Mouse (Mus musculus) forebrain, embryonic 15.5 days (tissue): ENCODE results near the gene Erich6. TPM values are rescaled to one million over a fixed set of nuclear protein-coding genes. Genes with fewer than 3 reads are reported as not detected.
A peak's percentile ranks its signal among the peaks of the same experiment; 100 is the strongest.
"Not testable (repeated sequence)": the region's sequence is repeated elsewhere in the genome, so short reads cannot be mapped to it uniquely, and the experiment has no call there.

Source experiments
- ATAC-seq: fragments of 200-750 bp; cut with Nextera tagmentation; replicated peaks from 2 replicates; pipeline ENCODE4 v1.8.0; 2017; ENCODE audit warnings: mild to moderate bottlenecking, moderate TSS enrichment, moderate library complexity
- H3K27ac ChIP-seq: fragments of 300-500 bp; sonication (generic); replicated peaks from 2 replicates; pipeline ENCODE4 v1.5.1; 2015; ENCODE audit warnings: mild to moderate bottlenecking, inconsistent platforms
- H3K27me3 ChIP-seq: fragments of 300-500 bp; sonication (generic); 2 replicates; pipeline ENCODE4 v1.6.1; 2015; ENCODE audit warnings: inconsistent platforms
- H3K36me3 ChIP-seq: fragments of 300-500 bp; sonication (generic); 2 replicates; pipeline ENCODE4 v1.6.1; 2015; ENCODE audit warnings: mild to moderate bottlenecking, inconsistent platforms
- H3K4me1 ChIP-seq: fragments of 300-500 bp; sonication (generic); 2 replicates; pipeline ENCODE4 v1.6.1; 2015; ENCODE audit warnings: inconsistent platforms
- H3K4me2 ChIP-seq: fragments of 300-500 bp; sonication (generic); replicated peaks from 2 replicates; pipeline ENCODE4 v1.6.1; 2015; ENCODE audit warnings: mild to moderate bottlenecking, inconsistent platforms
- H3K4me3 ChIP-seq: fragments of 300-500 bp; sonication (generic); 2 replicates; pipeline ENCODE4 v1.5.1; 2015; ENCODE audit warnings: mild to moderate bottlenecking, inconsistent platforms
- H3K9ac ChIP-seq: fragments of 300-500 bp; sonication (generic); replicated peaks from 2 replicates; pipeline ENCODE4 v1.6.1; 2015; ENCODE audit warnings: mild to moderate bottlenecking, inconsistent platforms
- H3K9me3 ChIP-seq: fragments of 300-500 bp; sonication (generic); 2 replicates; pipeline ENCODE4 v1.6.1; 2016; ENCODE audit warnings: inconsistent platforms
- WGBS: fragments of 180-500 bp; shearing (Covaris S2); methylation state at CpG from one replicate; pipeline ENCODE4 v1.1.7; 2015; ENCODE audit warnings: mixed read lengths; 5-methylcytosine and 5-hydroxymethylcytosine counted together
- polyA plus RNA-seq: library from polyadenylated mRNA; unstranded; fragments of >200 nt; fragmentation: Nextera tagmentation; extraction: Ambion mirVana; gene quantifications from 2 replicates; pipeline ENCODE4 v1.2.1, GENCODE M21; 2015

Gene Erich6
- polyA plus RNA-seq, 1 experiment from 2014 or later: 0.10 TPM

GRCm38 (mm10) chr3:58624981-58625380 lies 12.0 kb downstream of the Erich6 start:
- Histone ChIP-seq H3K27ac (no peak overlapping the region), H3K4me3 (no peak overlapping the region), H3K9me3 (no peaks in the 10 kb centered on the region), H3K4me2 (no peak overlapping the region), H3K4me1 (no peaks in the 10 kb centered on the region), H3K27me3 (no peaks in the 10 kb centered on the region), H3K36me3 (no peaks in the 10 kb centered on the region), H3K9ac (no peak overlapping the region)
- WGBS: 88% methylated on average over 4 of the region's 4 CpGs
- no peak for ATAC-seq

- H3K4me3 ChIP-seq: no peak overlapping the region
- H3K4me2 ChIP-seq: no peak overlapping the region
- no peaks in the 10 kb centered on the region for H3K4me1 ChIP-seq
- no peaks in the 10 kb centered on the region for H3K27me3 ChIP-seq
- H3K9me3 ChIP-seq: no peaks in the 10 kb centered on the region
- H3K36me3 ChIP-seq: no peaks in the 10 kb centered on the region
- no peak overlapping the region for H3K27ac ChIP-seq
- no peak overlapping the region for H3K9ac ChIP-seq
- no peak for ATAC-seq
- WGBS: 75% methylated on average over 3 of the region's 3 CpGs
Measured at GRCm38 (mm10) chr3:58622665-58623394, 14.2 kb downstream of the Erich6 start.

DNA sequence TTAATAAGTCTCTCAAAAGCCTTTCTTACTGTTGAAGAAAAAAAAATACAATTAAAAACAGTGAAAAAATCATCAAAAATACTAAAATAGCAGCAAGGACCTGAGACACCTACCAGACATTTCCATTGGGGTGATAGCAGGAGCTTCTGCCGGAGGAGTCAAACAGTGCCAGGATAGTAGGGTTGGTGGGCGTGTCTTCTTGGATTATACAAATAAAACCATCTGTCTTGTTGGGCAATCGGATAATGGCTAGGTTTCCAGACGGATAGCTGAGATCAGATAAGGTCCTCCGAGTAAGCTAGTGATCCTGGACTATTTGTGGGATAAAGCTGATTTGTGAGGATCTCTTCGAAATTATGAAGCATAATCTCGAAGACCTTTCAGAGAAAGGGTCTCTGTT lies 15.9 kb downstream of the Erich6 start:
- Histone ChIP-seq H3K4me2 (no peak overlapping the region), H3K36me3 (no peaks in the 10 kb centered on the region), H3K9ac (no peak overlapping the region), H3K4me3 (no peak overlapping the region), H3K27me3 (no peaks in the 10 kb centered on the region), H3K27ac (no peak overlapping the region), H3K9me3 (no peaks in the 10 kb centered on the region), H3K4me1 (no peaks in the 10 kb centered on the region)
- 90% methylated on average over 7 of the region's 7 CpGs for WGBS
- ATAC-seq: no peak

- Histone ChIP-seq H3K4me3 (no peak overlapping the region), H3K27me3 (no peaks in the 10 kb centered on the region), H3K36me3 (no peaks in the 10 kb centered on the region), H3K4me2 (no peak overlapping the region), H3K4me1 (no peaks in the 10 kb centered on the region), H3K27ac (no peak overlapping the region), H3K9ac (no peak overlapping the region), H3K9me3 (no peaks in the 10 kb centered on the region)
- no peak for ATAC-seq
- WGBS: 70% methylated on average over 5 of the region's 5 CpGs
Measured at GRCm38 (mm10) chr3:58609985-58610384, 27.0 kb downstream of the Erich6 start.

DNA sequence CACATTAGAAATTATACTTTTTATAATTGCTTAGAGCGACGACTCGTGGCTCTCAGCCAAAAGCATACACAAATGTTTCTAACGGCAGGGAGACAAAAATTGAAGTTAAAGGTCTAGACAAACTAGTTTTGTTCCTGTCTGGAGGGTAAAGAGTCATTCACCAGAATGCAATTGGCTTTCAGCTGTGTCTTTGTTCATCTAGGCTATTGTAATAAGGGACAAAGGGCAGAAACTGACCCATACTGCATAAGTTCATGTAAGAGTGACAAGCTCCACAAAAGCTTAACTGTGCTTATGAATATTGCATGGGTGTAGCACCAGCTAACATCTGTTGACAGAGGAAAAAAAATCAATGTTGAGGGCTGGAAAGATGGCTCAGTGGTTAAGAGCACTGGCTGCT lies 28.5 kb downstream of the Erich6 start:
- no peak overlapping the region for H3K9ac ChIP-seq
- H3K36me3 ChIP-seq: no peaks in the 10 kb centered on the region
- no peaks in the 10 kb centered on the region for H3K27me3 ChIP-seq
- H3K27ac ChIP-seq: no peak overlapping the region
- 57% methylated on average over 4 of the region's 4 CpGs for WGBS
- H3K4me3 ChIP-seq: no peak overlapping the region
- no peaks in the 10 kb centered on the region for H3K4me1 ChIP-seq
- ATAC-seq: no peak
- H3K4me2 ChIP-seq: no peak overlapping the region
- H3K9me3 ChIP-seq: no peaks in the 10 kb centered on the region

GRCm38 (mm10) chr3:58593623-58594022 lies 43.4 kb downstream of the Erich6 start:
- H3K4me1 ChIP-seq: no peaks in the 10 kb centered on the region
- no peaks in the 10 kb centered on the region for H3K27me3 ChIP-seq
- no peaks in the 10 kb centered on the region for H3K9me3 ChIP-seq
- 49% methylated on average over 5 of the region's 5 CpGs for WGBS
- H3K27ac ChIP-seq: no peak overlapping the region
- H3K9ac ChIP-seq: no peak overlapping the region
- H3K36me3 ChIP-seq: peaks cover 25% of the 10 kb centered on the region
- ATAC-seq: no peak
- H3K4me2 ChIP-seq: no peak overlapping the region
- no peak overlapping the region for H3K4me3 ChIP-seq

GRCm38 (mm10) chr3:58592666-58593065 lies 44.3 kb downstream of the Erich6 start:
- 83% methylated on average over 7 of the region's 7 CpGs for WGBS

GRCm38 (mm10) chr3:58590544-58590943 lies 46.5 kb downstream of the Erich6 start:
- ATAC-seq, H3K4me1 ChIP-seq, H3K27ac ChIP-seq, H3K27me3 ChIP-seq, H3K4me2 ChIP-seq, H3K9me3 ChIP-seq, H3K4me3 ChIP-seq, H3K9ac ChIP-seq: not testable (repeated sequence)
- 91% methylated on average over 4 of the region's 4 CpGs for WGBS
- H3K36me3 ChIP-seq: peaks cover 40% of the 10 kb centered on the region

More at GRCm38 (mm10) chr3:58592666-58593065, 44.3 kb downstream of the Erich6 start:
- peaks cover 26% of the 10 kb centered on the region for H3K36me3 ChIP-seq
- H3K27me3 ChIP-seq, H3K4me1 ChIP-seq, H3K9ac ChIP-seq, ATAC-seq, H3K4me2 ChIP-seq, H3K27ac ChIP-seq, H3K4me3 ChIP-seq, H3K9me3 ChIP-seq: not testable (repeated sequence)

GRCm38 (mm10) chr3:58582788-58583426 lies 54.1 kb downstream of the Erich6 start:
- no peak overlapping the region for H3K9ac ChIP-seq
- no peaks in the 10 kb centered on the region for H3K9me3 ChIP-seq
- peaks cover 17% of the 10 kb centered on the region for H3K36me3 ChIP-seq
- WGBS: 94% methylated on average over 5 of the region's 5 CpGs
- ATAC-seq: no peak
- H3K27ac ChIP-seq: no peak overlapping the region
- H3K4me3 ChIP-seq: no peak overlapping the region
- peaks cover 15% of the 10 kb centered on the region for H3K4me1 ChIP-seq
- no peak overlapping the region for H3K4me2 ChIP-seq
- H3K27me3 ChIP-seq: no peaks in the 10 kb centered on the region

DNA sequence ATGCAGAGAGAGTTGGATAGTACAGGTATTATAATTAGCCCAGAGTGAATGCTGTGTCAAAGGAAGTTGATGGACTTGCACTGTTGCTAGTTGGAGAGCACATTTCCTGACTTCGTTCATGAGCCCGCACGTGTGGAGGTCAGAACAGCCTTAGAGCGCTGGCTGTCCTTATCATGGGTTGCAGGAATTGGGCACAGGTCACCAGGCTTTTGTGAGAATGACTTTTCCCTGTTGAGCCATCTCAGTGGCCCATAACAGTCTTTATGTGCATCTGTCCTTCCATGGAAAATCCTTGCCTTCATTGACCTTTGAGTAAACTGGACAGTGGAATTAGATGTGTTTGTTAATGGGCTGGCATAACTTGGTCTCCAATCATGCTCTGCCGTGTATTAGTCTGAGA lies 54.7 kb downstream of the Erich6 start:
- Histone ChIP-seq H3K4me1 (peaks cover 18% of the 10 kb centered on the region), H3K36me3 (peaks cover 11% of the 10 kb centered on the region), H3K9me3 (no peaks in the 10 kb centered on the region), H3K4me3 (no peak overlapping the region), H3K27ac (no peak overlapping the region), H3K4me2 (no peak overlapping the region), H3K9ac (no peak overlapping the region), H3K27me3 (no peaks in the 10 kb centered on the region)
- no peak for ATAC-seq
- WGBS: 89% methylated on average over 5 of the region's 5 CpGs

DNA sequence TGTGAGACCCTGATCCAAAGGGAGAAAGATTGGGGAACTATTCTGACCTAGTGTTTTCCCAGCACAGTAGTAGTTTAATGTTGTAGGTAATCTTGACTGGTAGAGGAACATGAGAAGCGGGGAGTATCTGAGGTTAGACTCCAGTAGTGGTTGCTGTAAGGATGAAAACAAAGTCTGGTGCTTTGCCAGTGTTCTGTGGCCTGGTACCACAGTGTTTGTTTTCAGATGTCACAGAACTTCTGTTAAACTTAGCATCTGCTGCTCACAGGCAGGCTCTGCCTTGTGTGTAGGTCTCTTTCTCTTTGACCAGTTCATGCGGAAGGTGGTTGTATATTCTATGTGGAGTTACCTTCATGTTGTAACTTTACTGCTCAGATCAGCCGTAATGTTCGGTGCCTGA lies 55.5 kb downstream of the Erich6 start:
- H3K27me3 ChIP-seq: no peaks in the 10 kb centered on the region

GRCm38 (mm10) chr3:58577506-58578050 lies 59.4 kb downstream of the Erich6 start:
- H3K9me3 ChIP-seq: no peaks in the 10 kb centered on the region
- H3K4me2 ChIP-seq: peak overlapping the region; percentile 52
- H3K4me3 ChIP-seq: peak overlapping the region; percentile 94
- peak overlapping the region; percentile 99 for H3K27ac ChIP-seq
- no peaks in the 10 kb centered on the region for H3K27me3 ChIP-seq
- H3K9ac ChIP-seq: peak overlapping the region; percentile 97
- H3K36me3 ChIP-seq: no peaks in the 10 kb centered on the region
- H3K4me1 ChIP-seq: peaks cover 22% of the 10 kb centered on the region
- ATAC-seq: no peak
- 19% methylated on average over 8 of the region's 8 CpGs for WGBS

More for the DNA sequence above, 55.5 kb downstream of the Erich6 start:
- 98% methylated on average over 4 of the region's 4 CpGs for WGBS
- no peaks in the 10 kb centered on the region for H3K9me3 ChIP-seq
- no peak overlapping the region for H3K27ac ChIP-seq
- H3K9ac ChIP-seq: no peak overlapping the region
- H3K4me3 ChIP-seq: no peak overlapping the region
- peaks cover 7% of the 10 kb centered on the region; the same call in 1 of the 2 replicates for H3K36me3 ChIP-seq
- ATAC-seq: no peak
- H3K4me1 ChIP-seq: peaks cover 18% of the 10 kb centered on the region
- H3K4me2 ChIP-seq: no peak overlapping the region
